Mouse (Mus musculus) forebrain, embryonic 12.5 days (tissue): ENCODE measurements around the gene Gm20855. TPM values are rescaled to one million over a fixed set of nuclear protein-coding genes. Genes with fewer than 3 reads are reported as not detected.
"Not testable (repeated sequence)": the region's sequence is repeated elsewhere in the genome, so short reads cannot be mapped to it uniquely, and the experiment has no call there.

Experiments
- ATAC-seq: fragments of 200-750 bp; cut with Nextera tagmentation; 2 replicates; pipeline ENCODE4 v1.8.0; 2017; ENCODE audit warnings: moderate TSS enrichment; ENCODE audit not compliant: low FRiP score
- H3K27ac ChIP-seq: fragments of 300-500 bp; sonication (generic); 2 replicates; pipeline ENCODE4 v1.5.1; 2016; ENCODE audit warnings: mild to moderate bottlenecking
- H3K27me3 ChIP-seq: fragments of 300-500 bp; sonication (generic); 2 replicates; pipeline ENCODE4 v1.6.1; 2016; ENCODE audit warnings: mild to moderate bottlenecking
- H3K36me3 ChIP-seq: fragments of 300-500 bp; sonication (generic); replicated peaks from 2 replicates; pipeline ENCODE4 v1.6.1; 2016; ENCODE audit warnings: mild to moderate bottlenecking
- H3K4me1 ChIP-seq: fragments of 300-500 bp; sonication (generic); 2 replicates; pipeline ENCODE4 v1.6.1; 2016
- H3K4me2 ChIP-seq: fragments of 300-500 bp; sonication (generic); 2 replicates; pipeline ENCODE4 v1.6.1; 2016; ENCODE audit warnings: mild to moderate bottlenecking, moderate library complexity
- H3K4me3 ChIP-seq: fragments of 300-500 bp; sonication (generic); replicated peaks from 2 replicates; pipeline ENCODE4 v1.5.1; 2016; ENCODE audit warnings: mild to moderate bottlenecking
- H3K9ac ChIP-seq: fragments of 300-500 bp; sonication (generic); 2 replicates; pipeline ENCODE4 v1.6.1; 2016; ENCODE audit warnings: mild to moderate bottlenecking
- H3K9me3 ChIP-seq: fragments of 300-500 bp; sonication (generic); 2 replicates; pipeline ENCODE4 v1.6.1; 2016
- WGBS: fragments of 180-500 bp; shearing (Covaris S2); methylation state at CpG from one replicate; pipeline ENCODE4 v1.1.7; 2016; 5-methylcytosine and 5-hydroxymethylcytosine counted together
- polyA plus RNA-seq: library from polyadenylated mRNA; unstranded; fragments of >200 nt; fragmentation: Nextera tagmentation; extraction: Ambion mirVana; gene quantifications from 2 replicates; pipeline ENCODE4 v1.2.1, GENCODE M21; 2016

The Gm20855 gene
- polyA plus RNA-seq = not detected in 2 replicates

DNA sequence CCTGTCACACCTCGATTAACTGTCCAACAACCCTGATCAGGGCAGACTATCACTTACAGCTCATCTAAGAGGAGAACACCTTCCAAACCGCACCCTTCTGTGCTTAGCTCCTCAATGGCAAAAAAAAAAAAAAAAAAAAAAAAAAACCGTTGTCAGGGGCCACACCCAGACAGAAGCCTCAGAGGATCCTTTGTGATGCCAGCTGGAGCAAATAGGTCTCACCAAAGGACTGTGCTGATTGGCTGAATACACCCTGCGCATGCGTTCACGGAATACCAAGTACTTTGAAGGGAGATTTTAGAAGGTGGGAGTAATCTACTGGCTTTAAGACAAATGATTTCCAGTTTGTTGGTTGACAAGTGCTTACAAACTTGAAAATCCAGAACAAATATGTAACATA lies at the start of gene Gm20855:
Gene Gm20855 (minus strand): TSS at position 101 of the 400 bp plus-strand sequence.
- H3K4me1 ChIP-seq, H3K9ac ChIP-seq, ATAC-seq, H3K4me3 ChIP-seq, H3K36me3 ChIP-seq, H3K27ac ChIP-seq, H3K9me3 ChIP-seq, H3K4me2 ChIP-seq, H3K27me3 ChIP-seq: not testable (repeated sequence)
- WGBS = no CpG with 5 or more reads among the region's 6 CpGs
